Mouse (Mus musculus): ENCODE data around the gene Phc3.
A peak's percentile ranks its signal among the peaks of the same experiment; 100 is the strongest.
"Not testable (repeated sequence)": the region's sequence is repeated elsewhere in the genome, so short reads cannot be mapped to it uniquely, and the experiment has no call there.

The Phc3 gene

GRCm38 (mm10) chr3:30868176-30868575 is 101.0 kb downstream of the Phc3 start:
- no peak for DNase-seq

DNA sequence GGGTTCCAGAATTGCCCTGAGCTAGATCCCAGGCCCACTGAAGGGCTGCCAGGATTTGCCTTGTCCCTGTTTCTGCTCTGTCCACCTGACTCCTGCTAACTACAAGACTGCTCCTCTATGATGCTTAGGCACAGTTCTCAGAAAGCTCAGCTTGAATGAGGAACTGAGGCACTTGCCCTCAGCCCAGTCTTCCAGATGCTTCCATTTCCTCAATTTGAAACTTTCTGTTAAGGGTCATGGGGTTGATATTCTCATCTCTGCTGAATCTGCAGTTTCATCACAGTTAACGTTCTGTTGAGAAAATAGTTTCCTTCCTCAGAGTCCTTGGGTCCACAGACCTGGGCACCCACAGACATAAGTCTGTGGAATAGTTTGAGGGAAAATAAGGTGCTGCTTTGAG is 104.6 kb downstream of the Phc3 start:
- no peak for DNase-seq

DNA sequence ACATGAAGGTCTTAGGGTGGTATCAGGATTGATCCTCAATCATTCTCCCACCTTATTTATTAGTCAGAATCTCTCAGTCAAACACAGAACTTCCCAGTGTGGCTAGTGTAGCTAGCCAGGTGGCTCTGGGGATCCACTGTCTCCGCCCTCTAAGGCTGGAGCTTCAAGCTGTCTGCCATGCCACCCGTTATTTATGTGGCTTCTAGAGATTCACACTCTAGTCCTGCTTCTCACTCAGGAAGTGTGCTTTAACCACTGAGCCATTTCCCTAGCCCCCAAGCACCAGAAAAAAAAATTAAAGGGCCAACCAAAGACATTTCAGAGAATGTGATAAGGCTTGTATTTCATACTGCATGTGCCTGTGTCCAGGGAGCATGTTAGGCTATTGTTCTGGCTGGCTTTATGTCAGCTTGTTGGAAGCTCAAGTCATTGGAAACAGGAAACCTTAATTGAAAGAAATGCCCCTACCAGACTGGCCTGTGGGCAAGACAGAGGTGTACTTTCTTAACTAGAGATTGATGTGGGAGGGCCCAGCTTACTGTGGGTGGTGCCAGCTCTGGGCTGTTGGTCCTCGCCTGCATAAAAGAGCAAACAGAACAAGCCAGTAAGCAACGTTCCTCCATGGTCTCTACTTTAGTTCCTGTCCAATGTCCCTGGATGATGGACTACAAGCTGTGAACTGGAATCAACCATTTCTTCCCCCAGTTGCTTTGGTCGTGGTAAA is 105.3 kb downstream of the Phc3 start:
- no peak for DNase-seq

DNA sequence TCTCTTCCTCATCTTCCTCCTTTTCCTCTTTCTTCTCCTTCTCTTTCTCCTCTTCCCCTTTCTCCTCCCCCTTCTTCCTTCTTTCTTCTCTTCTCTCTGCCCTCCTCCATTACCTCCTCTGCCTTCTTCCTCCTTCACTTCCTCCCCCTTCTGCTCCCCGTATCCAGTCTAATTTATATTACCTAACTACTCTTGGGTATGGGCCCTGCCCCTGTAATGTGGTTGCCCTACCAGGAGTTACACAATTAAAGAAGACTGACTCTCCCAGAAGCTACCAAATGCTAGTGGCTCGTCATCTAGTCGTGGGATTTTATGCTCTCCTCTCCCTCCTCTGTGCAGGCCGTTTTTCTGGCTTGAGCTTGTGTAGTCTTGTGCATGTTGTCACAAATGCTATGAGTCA is 108.5 kb downstream of the Phc3 start:
- DNase-seq: no peak

GRCm38 (mm10) chr3:30859599-30859998 is 109.6 kb downstream of the Phc3 start:
- not testable (repeated sequence) for DNase-seq

GRCm38 (mm10) chr3:30855604-30856458 is 113.4 kb downstream of the Phc3 start, which contains the start of gene Gpr160:
TSS of gene Gpr160 (plus strand) at chr3:30855950.
- DNase-seq: peak; percentile 68 to 76

GRCm38 (mm10) chr3:30853596-30853995 is 115.6 kb downstream of the Phc3 start:
- DNase-seq: no peak

GRCm38 (mm10) chr3:30851422-30851821 is 117.8 kb downstream of the Phc3 start:
- DNase-seq: no peak

All from thymus, postnatal 36 days (tissue).